Mouse (Mus musculus) liver, postnatal 0 days (tissue): Measurements from ENCODE around the gene Hipk2.

Experiments used
- CTCF ChIP-seq: sonication (generic); IDR thresholded peaks from 2 replicates; pipeline ENCODE4 v1.5.1; 2016; ENCODE audit warnings: antibody characterized with exemption, low read depth
- EP300 ChIP-seq: IDR thresholded peaks from 2 replicates; pipeline ENCODE4 v1.6.1; 2016; ENCODE audit warnings: antibody characterized with exemption, low read depth, mild to moderate bottlenecking

GRCm38 (mm10) chr6:38821686-38822085 is 54.3 kb downstream of the Hipk2 start:
- TF ChIP-seq CTCF, result no peak
- TF ChIP-seq EP300, result no peak
